Mouse (Mus musculus) cerebellum, postnatal 10 days (tissue): Measurements from ENCODE around the gene Aqp3.
"Not testable (repeated sequence)": the region's sequence is repeated elsewhere in the genome, so short reads cannot be mapped to it uniquely, and the experiment has no call there.

Experiments used
- DNase-seq, 2 experiments: peaks; one replicate each; pipeline ENCODE4 v3.0.0; 2021; ENCODE audit warnings: mixed read lengths in 2 of 2

The Aqp3 gene

GRCm38 (mm10) chr4:41102901-41103300, 4.9 kb upstream of the Aqp3 start:
- DNase-seq, result no peak

GRCm38 (mm10) chr4:41100986-41101385, 3.0 kb upstream of the Aqp3 start:
- DNase-seq, result no peak

DNA sequence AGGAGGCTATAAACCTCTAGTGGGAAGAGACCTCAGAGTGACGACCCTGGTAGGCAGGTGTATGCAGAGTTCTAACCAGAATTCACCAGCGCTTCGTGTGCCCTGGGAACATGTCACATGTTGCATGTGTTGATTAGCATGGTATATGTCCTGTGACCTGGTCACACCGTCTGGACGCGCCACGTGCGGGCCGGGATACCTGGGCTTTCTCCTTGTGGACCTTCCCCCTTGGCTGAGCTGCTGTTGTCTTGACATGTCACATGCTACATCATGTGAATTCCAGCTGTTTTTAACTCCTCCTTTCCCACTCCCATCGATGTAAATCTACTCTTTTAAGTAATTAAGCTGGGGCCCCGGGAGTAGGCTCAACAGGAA, 581 bp upstream of the Aqp3 start:
- no peak for DNase-seq

DNA sequence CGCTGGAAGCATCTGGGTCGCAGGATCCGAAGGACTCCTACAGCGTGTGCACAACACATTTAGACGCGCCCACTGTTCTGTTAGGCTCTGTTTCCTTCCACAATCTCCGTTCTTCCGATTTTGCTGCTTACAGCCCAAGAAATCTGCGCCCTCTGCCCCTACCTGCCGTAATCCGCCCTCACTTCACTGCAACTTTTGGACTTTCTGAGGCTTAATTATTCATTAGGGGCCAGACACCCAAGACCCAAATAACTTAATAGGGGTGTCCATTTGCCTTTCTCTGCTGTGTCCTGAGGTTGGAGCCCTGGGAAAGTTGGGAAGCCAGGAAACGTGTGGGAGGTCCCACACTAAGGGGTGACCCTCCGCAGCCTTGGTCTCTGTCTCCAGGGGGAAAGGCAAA, 602 bp downstream of the Aqp3 start:
- no peak for DNase-seq

DNA sequence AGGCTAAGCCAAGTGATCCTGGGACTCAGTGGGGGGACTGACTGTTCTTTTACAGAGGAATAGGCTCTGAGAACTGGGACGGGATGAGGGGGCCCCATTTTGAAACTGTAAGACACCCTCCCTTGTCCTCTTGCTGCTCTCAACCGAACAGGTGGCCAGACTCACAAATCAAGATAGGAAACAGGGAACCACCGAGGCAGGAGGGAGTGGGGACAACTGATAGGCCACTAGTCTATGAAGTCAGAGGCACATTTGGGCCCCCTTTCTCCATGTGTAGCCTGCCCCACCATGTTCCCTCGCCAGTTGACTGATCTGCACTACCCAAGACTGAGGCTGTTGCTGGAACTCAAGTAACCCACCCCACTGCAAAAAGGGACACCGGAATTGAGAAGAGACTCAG, 1.2 kb downstream of the Aqp3 start:
- DNase-seq, result no peak

GRCm38 (mm10) chr4:41096169-41096568, 1.8 kb downstream of the Aqp3 start:
- no peak for DNase-seq

GRCm38 (mm10) chr4:41094361-41094760, 3.6 kb downstream of the Aqp3 start:
- no peak for DNase-seq

GRCm38 (mm10) chr4:41092958-41093357, 5.0 kb downstream of the Aqp3 start:
- no peak for DNase-seq

DNA sequence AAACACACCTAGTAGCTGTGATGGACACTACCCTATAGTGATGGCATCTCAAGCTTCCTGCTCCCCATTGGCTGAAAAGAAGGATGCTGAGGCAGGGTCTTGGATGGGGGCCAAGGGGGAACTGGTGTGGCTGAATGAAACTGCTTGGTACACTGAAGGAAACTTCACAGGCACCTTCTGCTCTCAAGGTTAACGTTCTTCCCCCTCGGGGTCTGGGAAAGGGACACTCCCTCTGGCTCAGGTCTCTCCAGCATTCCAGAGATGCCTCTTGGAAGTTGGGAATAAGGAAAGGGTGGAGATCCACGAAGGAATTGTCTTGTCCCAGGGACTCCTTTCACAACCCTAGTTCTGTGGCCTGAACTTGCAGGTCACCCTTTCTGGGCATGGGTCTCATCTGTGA, 6.6 kb downstream of the Aqp3 start:
- DNase-seq, result no peak

DNA sequence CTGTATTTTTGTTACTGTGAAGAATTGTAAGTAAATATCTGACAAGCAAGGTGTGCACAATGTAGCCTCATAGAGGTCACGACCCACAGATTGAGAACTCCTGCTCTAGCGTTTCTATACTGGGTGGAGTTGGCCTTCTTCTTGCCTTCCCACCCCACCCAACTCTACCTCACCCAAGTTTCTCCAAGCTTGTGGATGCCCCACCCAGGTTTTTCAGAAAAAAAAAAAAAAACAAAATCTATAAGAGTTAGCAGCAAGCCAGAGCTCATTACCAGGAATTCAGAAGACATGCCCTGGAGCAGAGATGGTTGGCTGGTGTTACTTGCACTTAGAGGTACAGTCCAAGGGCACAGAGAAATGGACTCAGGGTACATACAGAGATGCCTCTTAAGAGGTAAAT, 8.3 kb downstream of the Aqp3 start:
- DNase-seq, result no peak

GRCm38 (mm10) chr4:41089189-41089588, 8.8 kb downstream of the Aqp3 start:
- DNase-seq, result no peak

- no peak for DNase-seq
Observed at GRCm38 (mm10) chr4:41087459-41088298, 10.3 kb downstream of the Aqp3 start.

DNA sequence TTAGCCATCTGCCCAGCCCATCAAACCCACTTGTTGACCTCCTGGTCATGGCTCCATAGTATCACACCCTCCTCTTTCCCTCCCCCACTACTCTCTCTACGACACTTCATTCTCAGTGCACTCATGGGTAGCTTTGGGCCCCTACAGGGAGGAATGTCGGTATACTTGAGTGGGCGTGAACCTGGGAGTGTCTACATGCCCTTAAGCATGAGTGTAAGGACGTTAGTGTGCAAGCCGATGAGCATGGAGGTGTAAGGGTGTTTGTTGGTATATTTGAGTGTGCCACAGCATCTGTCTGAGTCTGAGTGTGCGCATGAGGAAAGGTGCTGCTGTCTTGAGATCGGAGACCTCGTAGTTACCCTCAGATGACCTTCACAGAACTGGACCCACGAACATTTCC, 11.0 kb downstream of the Aqp3 start:
- no peak for DNase-seq

GRCm38 (mm10) chr4:41084819-41085218, 13.2 kb downstream of the Aqp3 start:
- no peak for DNase-seq

- DNase-seq, result not testable (repeated sequence)
Observed at GRCm38 (mm10) chr4:41082803-41083202, 15.2 kb downstream of the Aqp3 start.

DNA sequence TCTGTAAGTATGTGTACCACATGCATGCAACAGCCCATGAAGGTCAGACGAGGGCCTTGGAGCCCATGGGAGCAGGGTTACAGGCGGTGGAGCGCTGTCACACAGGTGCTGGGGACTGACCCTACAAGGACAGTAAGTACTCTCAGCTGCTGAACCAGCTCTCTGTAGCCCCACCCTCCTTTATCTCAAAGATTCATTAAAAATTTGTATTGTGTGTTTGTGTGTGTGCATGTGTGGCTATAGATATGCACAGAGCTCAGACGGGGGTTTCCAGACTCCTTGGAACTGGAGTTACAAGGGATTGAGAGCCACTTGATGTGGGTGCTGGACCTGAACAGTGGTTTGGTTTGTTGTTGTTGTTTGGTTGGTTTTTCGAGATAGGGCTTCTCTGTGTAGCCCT, 16.2 kb downstream of the Aqp3 start:
- no peak for DNase-seq

DNA sequence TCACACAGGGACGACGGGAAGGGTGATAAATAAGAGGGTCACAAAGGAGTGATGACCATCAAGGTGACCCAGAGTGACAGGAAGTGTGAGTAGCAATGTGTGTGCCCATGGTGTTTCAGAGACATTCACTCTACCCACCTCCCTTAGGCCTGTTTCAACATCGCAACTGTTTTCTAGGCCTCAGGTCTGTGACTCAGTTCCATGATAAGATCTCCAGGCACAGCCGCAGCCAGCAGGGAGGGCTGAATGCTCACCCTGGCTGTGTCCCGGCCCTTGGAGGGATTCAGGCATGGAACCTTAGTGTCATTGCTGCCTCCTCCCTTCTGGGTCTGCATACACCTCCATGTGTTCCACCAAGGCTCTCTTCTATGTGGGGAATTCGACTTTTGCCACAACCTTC, 19.3 kb downstream of the Aqp3 start:
- DNase-seq, result no peak

DNA sequence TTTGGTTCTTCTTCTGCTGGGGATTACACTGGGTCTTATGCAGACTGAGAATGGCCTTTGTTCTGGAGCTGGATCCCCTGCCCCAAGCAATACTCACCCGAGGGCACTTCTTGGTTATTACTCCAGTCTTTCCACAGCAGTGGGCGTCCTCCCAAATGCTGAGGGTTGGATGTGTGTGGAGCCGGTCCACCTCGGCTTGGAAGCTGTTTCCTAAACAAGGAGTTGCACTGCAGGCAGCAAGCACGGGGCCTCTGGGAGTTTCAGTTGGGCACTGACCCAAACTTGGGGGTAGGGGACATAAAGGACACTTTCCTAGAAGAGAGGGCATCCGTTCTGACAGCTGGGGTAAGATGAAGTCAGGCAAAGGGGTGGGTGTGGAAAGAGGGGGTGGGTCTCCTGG, 23.5 kb downstream of the Aqp3 start:
- DNase-seq, result no peak

DNA sequence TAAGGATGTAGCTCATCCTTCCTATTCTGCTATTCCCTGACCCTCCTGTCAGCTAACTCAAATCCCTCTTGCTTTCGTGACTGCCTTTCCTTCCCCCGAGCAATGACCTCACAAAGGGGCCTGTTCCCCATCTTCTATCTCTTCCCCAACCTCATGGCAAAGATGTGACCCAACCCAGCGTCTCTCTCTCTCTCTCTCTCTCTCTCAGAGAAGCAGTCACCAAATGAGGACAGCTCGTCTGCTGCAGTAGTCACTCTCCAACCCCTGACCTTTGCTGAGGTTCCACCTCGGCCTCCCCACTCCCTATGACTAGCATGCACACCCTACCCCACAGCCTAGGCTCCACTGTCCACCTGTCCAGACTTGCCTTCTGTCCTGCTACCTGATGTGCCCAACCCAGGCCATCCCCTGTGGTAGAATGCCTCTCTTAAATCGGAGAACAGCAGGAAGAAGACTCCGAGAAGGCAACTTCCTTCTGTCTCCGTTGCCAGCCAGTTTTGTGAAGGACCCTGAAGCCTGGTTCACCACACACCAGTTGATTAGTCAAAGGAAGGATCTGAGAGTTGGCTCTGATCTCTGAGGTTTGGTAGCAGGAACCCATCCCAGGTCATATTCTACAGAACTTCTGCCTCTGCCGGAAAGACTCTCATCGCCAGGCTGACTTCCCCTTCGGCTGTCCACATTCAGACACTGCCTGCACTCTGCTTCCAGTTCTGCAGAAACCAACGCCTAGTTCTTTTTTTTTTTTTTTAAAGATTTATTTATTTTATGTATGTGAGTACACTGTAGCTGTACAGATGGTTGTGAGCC, 24.8 kb downstream of the Aqp3 start:
- no peak for DNase-seq

DNA sequence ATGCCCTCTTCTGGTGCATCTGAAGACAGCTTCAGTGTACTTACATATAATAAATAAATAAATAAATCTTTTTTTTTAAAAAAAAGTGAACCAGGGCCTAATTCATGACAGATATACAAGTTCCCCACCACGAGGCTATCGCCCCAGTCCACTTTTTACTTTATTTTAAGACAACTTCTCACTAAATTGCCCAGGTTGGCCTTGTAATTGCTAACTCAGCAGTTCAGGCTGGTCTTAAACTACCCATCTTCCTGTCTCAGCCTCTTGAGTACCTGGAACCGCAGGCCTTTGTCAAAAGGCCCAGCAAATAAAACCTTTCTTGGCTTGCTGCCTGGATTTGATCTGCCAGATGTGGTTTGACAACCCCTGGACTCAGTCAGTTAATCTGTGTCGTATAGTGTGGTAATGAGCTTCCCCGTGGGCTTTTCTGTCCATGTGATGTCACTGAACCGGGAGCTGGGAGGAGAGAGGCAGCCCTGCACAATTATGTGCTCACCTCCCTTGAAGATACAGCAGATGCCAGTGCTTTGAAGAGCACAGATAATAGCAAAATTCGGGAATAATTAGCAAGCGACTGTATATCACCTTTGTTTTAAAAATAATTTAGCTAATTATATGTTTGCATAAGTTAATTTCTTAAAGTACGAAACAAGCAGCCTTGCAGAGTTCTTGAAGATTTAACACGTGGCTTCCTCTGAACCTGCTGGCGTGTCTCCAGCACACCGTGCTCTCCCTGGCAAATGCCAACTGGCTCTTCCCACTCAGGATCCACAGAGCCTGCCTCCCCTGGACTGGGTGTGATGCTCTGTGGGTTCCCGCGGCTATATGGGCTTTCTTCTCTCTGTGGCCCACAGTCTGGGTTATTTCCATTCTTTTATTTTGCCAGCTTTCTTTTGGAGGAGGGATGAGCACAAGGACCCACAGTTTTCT, 26.2 kb downstream of the Aqp3 start:
- peak; percentile 71 for DNase-seq

GRCm38 (mm10) chr4:41065196-41065595, 32.8 kb downstream of the Aqp3 start:
- DNase-seq, result no peak

DNA sequence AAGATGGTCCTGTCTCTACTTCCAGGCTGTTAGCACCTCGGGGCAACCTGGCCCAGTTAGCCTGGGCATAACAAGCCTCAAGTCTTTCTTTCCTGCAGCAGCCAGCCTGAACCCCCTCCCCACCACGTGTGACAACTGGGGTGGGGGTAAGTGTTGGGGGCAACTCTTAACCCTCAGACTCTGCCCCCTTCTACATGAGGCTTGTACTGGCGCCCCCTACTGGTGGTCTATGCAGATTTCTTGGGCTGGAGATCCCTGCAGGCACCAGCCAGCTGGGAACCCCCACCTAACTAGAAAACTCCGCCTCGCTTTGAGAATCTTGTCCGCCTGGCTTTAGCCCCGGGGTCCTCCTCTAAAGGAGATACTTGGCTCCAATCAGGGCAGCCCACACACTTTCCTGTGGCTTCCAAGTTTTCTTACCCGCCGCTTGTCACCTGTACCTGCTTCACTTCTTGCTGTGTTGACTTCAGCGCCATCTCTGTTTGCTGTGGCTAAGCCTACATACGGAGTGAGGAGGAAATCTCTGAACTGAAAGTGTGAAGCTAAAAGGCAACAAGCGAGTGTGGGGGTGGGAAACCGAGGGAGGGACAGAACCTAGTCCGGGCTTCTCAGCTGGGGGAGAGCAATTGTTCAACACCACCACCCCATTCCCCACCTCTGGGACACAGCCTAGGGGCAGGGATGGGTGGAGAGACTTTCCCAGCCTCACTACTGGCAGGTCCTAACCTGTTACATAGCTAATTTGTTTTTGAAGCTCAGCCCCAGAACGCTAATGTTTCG, 33.9 kb downstream of the Aqp3 start:
- peak; percentile 39 to 41 for DNase-seq
